ENCODE assay signal across 10 mouse cellular contexts in the genomic region with DNA sequence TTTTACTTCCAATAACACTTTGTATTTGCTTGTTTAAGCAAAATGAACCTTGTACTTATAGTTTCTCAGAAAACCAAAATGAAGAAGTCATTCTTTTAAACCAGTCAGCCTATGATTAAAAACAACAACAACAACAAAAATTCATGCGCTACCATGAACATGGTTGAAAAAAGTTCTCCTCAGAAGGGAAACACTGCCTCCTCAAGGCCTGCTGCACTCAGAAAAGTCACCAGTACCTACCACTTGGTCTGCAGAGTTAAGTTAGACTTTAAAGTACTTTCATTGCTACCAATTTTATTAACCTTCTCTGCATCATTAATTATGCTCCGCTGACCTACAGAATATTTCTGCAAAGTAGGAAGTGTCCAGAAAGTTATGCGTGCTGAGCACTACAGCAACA. TPM values are rescaled to one million over a fixed set of nuclear protein-coding genes. Genes with fewer than 3 reads are reported as not detected.
A peak's percentile ranks its signal among the peaks of the same experiment; 100 is the strongest.
DNase-seq lines count a peak whose midpoint lies in the region; ATAC-seq and TF ChIP-seq lines count a peak whose summit lies in the region.
"Had no signal": no experiment of that assay in that cellular context is flagged by ENCODE, and none has a peak within 500 bp of the region (broad histone marks: within the 10 kb centered on the region; RNA-seq: fewer than 3 reads in every experiment).

No protein-coding gene starts in this region.

- TF ChIP-seq EP300 in liver, postnatal 0 days (IDR thresholded peaks at IDR 0.05; ENCODE audit: low read depth): no peak

- no peaks in the 10 kb centered on the region for H3K27me3 ChIP-seq in heart, embryonic 12.5 days (replicated peaks)
- H3K27me3 ChIP-seq in heart, embryonic 10.5 days (ENCODE audit: insufficient read depth, poor library complexity, severe bottlenecking): no peaks in the 10 kb centered on the region
- no peaks in the 10 kb centered on the region for H3K27me3 ChIP-seq in limb, embryonic 13.5 days
- H3K27me3 ChIP-seq in limb, embryonic 10.5 days (ENCODE audit: low read depth, poor library complexity, severe bottlenecking): no peaks in the 10 kb centered on the region
- no peaks in the 10 kb centered on the region for H3K27me3 ChIP-seq in liver, postnatal 0 days (ENCODE audit: insufficient read depth, low read length)

- H3K9me3 ChIP-seq in heart, embryonic 12.5 days (replicated peaks): no peaks in the 10 kb centered on the region
- H3K9me3 ChIP-seq in heart, embryonic 10.5 days: no peaks in the 10 kb centered on the region
- no peaks in the 10 kb centered on the region for H3K9me3 ChIP-seq in limb, embryonic 13.5 days
- no peaks in the 10 kb centered on the region for H3K9me3 ChIP-seq in limb, embryonic 10.5 days (replicated peaks)
- H3K9me3 ChIP-seq in liver, postnatal 0 days (ENCODE audit: low read length): no peaks in the 10 kb centered on the region

- no peak overlapping the region for H3K27ac ChIP-seq in heart, embryonic 12.5 days (ENCODE audit: poor library complexity, severe bottlenecking)
- H3K27ac ChIP-seq in heart, embryonic 10.5 days: no peak overlapping the region
- no peak overlapping the region for H3K27ac ChIP-seq in limb, embryonic 13.5 days
- no peak overlapping the region for H3K27ac ChIP-seq in limb, embryonic 10.5 days
- no peak overlapping the region for H3K27ac ChIP-seq in brown adipose tissue, adult 24 weeks (replicated peaks; ENCODE audit: low read depth, low read length)
- no peak overlapping the region for H3K27ac ChIP-seq in liver, postnatal 0 days (ENCODE audit: low read depth)

- no peak for ATAC-seq in heart, embryonic 12.5 days (ENCODE audit: insufficient number of reproducible peaks, low FRiP score)
- ATAC-seq in limb, embryonic 13.5 days (ENCODE audit: low FRiP score, low read depth): no peak
- ATAC-seq in liver, postnatal 0 days: no peak

- peaks cover 42% of the 10 kb centered on the region for H3K4me1 ChIP-seq in heart, embryonic 12.5 days (replicated peaks)
- H3K4me1 ChIP-seq in heart, embryonic 10.5 days: peaks cover 20% of the 10 kb centered on the region
- peaks cover 49% of the 10 kb centered on the region for H3K4me1 ChIP-seq in limb, embryonic 13.5 days
- H3K4me1 ChIP-seq in limb, embryonic 10.5 days: peaks cover 19% of the 10 kb centered on the region
- H3K4me1 ChIP-seq in brown adipose tissue, adult 24 weeks (ENCODE audit: control insufficient read depth, insufficient read depth, insufficient read length, low read length): peaks cover 24% of the 10 kb centered on the region; the same call in 1 of the 2 replicates
- peaks cover 39% of the 10 kb centered on the region for H3K4me1 ChIP-seq in liver, postnatal 0 days (ENCODE audit: insufficient read depth)

- no peaks in the 10 kb centered on the region for H3K36me3 ChIP-seq in heart, embryonic 12.5 days
- H3K36me3 ChIP-seq in heart, embryonic 10.5 days: no peaks in the 10 kb centered on the region
- no peaks in the 10 kb centered on the region for H3K36me3 ChIP-seq in limb, embryonic 13.5 days
- H3K36me3 ChIP-seq in limb, embryonic 10.5 days: no peaks in the 10 kb centered on the region
- H3K36me3 ChIP-seq in liver, postnatal 0 days (replicated peaks; ENCODE audit: insufficient read depth, low read length): peaks cover 3% of the 10 kb centered on the region; the same call in 1 of the 2 replicates

- WGBS in heart, embryonic 12.5 days: 87% methylated on average over 3 of the region's 3 CpGs
- WGBS in heart, embryonic 10.5 days: 93% methylated on average over 3 of the region's 3 CpGs
- WGBS in limb, embryonic 13.5 days: 91% methylated on average over 3 of the region's 3 CpGs
- 95% methylated on average over 3 of the region's 3 CpGs for WGBS in limb, embryonic 10.5 days
- 77% methylated on average over 3 of the region's 3 CpGs for whole genome bisulfite sequencing in liver, postnatal 0 days (ENCODE audit: insufficient replicate concordance)

- H3K9ac ChIP-seq in heart, embryonic 12.5 days: no peak overlapping the region
- no peak overlapping the region for H3K9ac ChIP-seq in limb, embryonic 13.5 days
- H3K9ac ChIP-seq in liver, postnatal 0 days (replicated peaks): no peak overlapping the region

- H3K4me2 ChIP-seq in heart, embryonic 12.5 days: peak overlapping the region; percentile 81
- H3K4me2 ChIP-seq in limb, embryonic 13.5 days (replicated peaks): peak overlapping the region; percentile 77
- peak overlapping the region; percentile 98 for H3K4me2 ChIP-seq in liver, postnatal 0 days (ENCODE audit: low read depth, low read length)

- DNase-seq in heart, embryonic 10.5 days (ENCODE audit: low spot score): no peak
- no peak for DNase-seq in limb, embryonic 10.5 days (ENCODE audit: low spot score)
- no peak for DNase-seq in liver, postnatal 0 days
- DNase-seq in cerebellum, postnatal 10 days: no peak
- no peak for DNase-seq in thymus, postnatal 14 days
- DNase-seq: adrenal gland, adult 8-10 months; kidney, adult 18-20 months had no signal

- no peak overlapping the region for H3K4me3 ChIP-seq in heart, embryonic 12.5 days
- H3K4me3 ChIP-seq in heart, embryonic 10.5 days: no peak overlapping the region
- H3K4me3 ChIP-seq in limb, embryonic 13.5 days: peak overlapping the region; percentile 88
- H3K4me3 ChIP-seq in limb, embryonic 10.5 days: no peak overlapping the region
- H3K4me3 ChIP-seq in brown adipose tissue, adult 24 weeks (ENCODE audit: insufficient read depth, low read depth, low read length): peak overlapping the region; percentile 25
- peak overlapping the region; percentile 87; the same call in 1 of the 2 replicates for H3K4me3 ChIP-seq in liver, postnatal 0 days (ENCODE audit: low read depth, low read length)

- peak; percentile 17; the same call in 1 of the 2 replicates for TF ChIP-seq CTCF in liver, postnatal 0 days (IDR thresholded peaks at IDR 0.05; ENCODE audit: low read depth)

RNA-seq across cellular contexts. Expression of a gene that starts 2.6 kb away (rescaled TPM):
- 46.4 and 47.6 TPM in 2 replicates for polyA plus RNA-seq in heart, embryonic 12.5 days (2016; fragmentation: Nextera tagmentation; extraction: Ambion mirVana)
- polyA plus RNA-seq in heart, embryonic 10.5 days (2016; fragmentation: Nextera tagmentation; extraction: Ambion mirVana): 21.7 and 56.6 TPM in 2 replicates
- 70.4 and 71.3 TPM in 2 replicates for polyA plus RNA-seq in limb, embryonic 13.5 days (2015; fragmentation: Nextera tagmentation; extraction: Ambion mirVana)
- 45.3 and 46.5 TPM in 2 replicates for polyA plus RNA-seq in limb, embryonic 10.5 days (2016; fragmentation: Nextera tagmentation; extraction: Ambion mirVana)
- polyA plus RNA-seq in brown adipose tissue, adult 24 weeks (2012; ENCODE audit: insufficient read depth, insufficient read length, missing spikeins): 53.9 and 54.1 TPM in 2 replicates
- 22.3 and 28.4 TPM in 2 replicates for polyA plus RNA-seq in liver, postnatal 0 days (2015; fragmentation: Nextera tagmentation; extraction: Ambion mirVana)

RNA-seq across cellular contexts. Expression of a gene that starts 47.3 kb away (rescaled TPM):
- 60.6 and 60.7 TPM in 2 replicates for polyA plus RNA-seq in heart, embryonic 12.5 days (2016; fragmentation: Nextera tagmentation; extraction: Ambion mirVana)
- polyA plus RNA-seq in heart, embryonic 10.5 days (2016; fragmentation: Nextera tagmentation; extraction: Ambion mirVana): 55.0 and 64.3 TPM in 2 replicates
- polyA plus RNA-seq in limb, embryonic 13.5 days (2015; fragmentation: Nextera tagmentation; extraction: Ambion mirVana): 75.3 and 84.7 TPM in 2 replicates
- 45.4 and 55.3 TPM in 2 replicates for polyA plus RNA-seq in limb, embryonic 10.5 days (2016; fragmentation: Nextera tagmentation; extraction: Ambion mirVana)
- 35.0 and 37.7 TPM in 2 replicates for polyA plus RNA-seq in brown adipose tissue, adult 24 weeks (2012; ENCODE audit: insufficient read depth, insufficient read length, missing spikeins)
- 18.6 and 20.3 TPM in 2 replicates for polyA plus RNA-seq in liver, postnatal 0 days (2015; fragmentation: Nextera tagmentation; extraction: Ambion mirVana)

Comparison
In these comparisons a context has a peak if more than half of its experiments do, and no peak if none do; other contexts are left out.
1. H3K4me3 ChIP-seq: peak in limb, embryonic 13.5 days (single experiment), brown adipose tissue, adult 24 weeks (single experiment) and liver, postnatal 0 days (single experiment); none in heart, embryonic 12.5 days (single experiment), heart, embryonic 10.5 days (single experiment) and limb, embryonic 10.5 days (single experiment).
2. Peak in every context shown above with its lines, with median percentiles within 50 percentile points of each other: H3K4me2 ChIP-seq.